Comparison of ENCODE assay signal across 24 mouse cellular contexts in the genomic region with DNA sequence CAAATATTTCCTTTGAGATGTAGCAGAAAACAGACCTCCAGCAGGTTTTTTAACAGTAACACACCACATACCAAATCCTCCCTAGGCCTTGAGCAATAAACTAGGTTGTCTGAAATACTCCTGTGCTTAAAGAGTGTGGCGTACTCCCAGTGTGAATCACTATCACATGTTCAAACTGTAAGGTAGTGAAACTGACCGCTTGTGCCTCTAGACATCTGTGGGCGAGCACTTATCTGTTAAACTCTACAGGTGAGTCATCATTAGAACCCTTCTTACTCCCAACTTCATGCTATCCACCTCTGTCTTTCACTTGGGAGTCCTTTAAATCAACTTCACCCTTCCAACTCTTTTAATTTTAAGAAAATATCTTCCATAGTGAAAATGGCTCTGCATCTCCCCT.
"Had no signal": no experiment of that assay in that cellular context is flagged by ENCODE, and none has a peak within 500 bp of the region (broad histone marks: within the 10 kb centered on the region; RNA-seq: fewer than 3 reads in every experiment).

No protein-coding gene starts in this region.

- H3K4me3 ChIP-seq: gastrocnemius, adult 2 months; heart, embryonic 13.5 days; heart, embryonic 15.5 days; hindbrain, embryonic 13.5 days; hindbrain, embryonic 15.5 days; kidney, embryonic 15.5 days; limb, embryonic 13.5 days; limb, embryonic 15.5 days; liver, embryonic 12.5 days had no signal

- H3K4me1 ChIP-seq: heart, embryonic 13.5 days; heart, embryonic 15.5 days; hindbrain, embryonic 13.5 days; hindbrain, embryonic 15.5 days; kidney, embryonic 15.5 days; limb, embryonic 13.5 days; limb, embryonic 15.5 days; liver, embryonic 12.5 days had no signal

- H3K27ac ChIP-seq: gastrocnemius, adult 2 months; heart, embryonic 13.5 days; heart, embryonic 15.5 days; hindbrain, embryonic 13.5 days; hindbrain, embryonic 15.5 days; hindbrain, postnatal 0 days; kidney, embryonic 15.5 days; kidney, postnatal 0 days; limb, embryonic 13.5 days; limb, embryonic 15.5 days; liver, embryonic 12.5 days; liver, embryonic 14.5 days had no signal

- H3K9me3 ChIP-seq: heart, embryonic 13.5 days; heart, embryonic 15.5 days; hindbrain, embryonic 13.5 days; hindbrain, embryonic 15.5 days; kidney, embryonic 15.5 days; limb, embryonic 13.5 days; limb, embryonic 15.5 days; liver, embryonic 12.5 days had no signal

- ATAC-seq: hindbrain, postnatal 0 days; liver, embryonic 12.5 days had no signal

- H3K9ac ChIP-seq: heart, embryonic 13.5 days; heart, embryonic 15.5 days; hindbrain, embryonic 13.5 days; hindbrain, embryonic 15.5 days; kidney, embryonic 15.5 days; limb, embryonic 13.5 days; limb, embryonic 15.5 days; liver, embryonic 12.5 days; liver, embryonic 14.5 days had no signal

- H3K4me2 ChIP-seq: heart, embryonic 11.5 days; heart, embryonic 13.5 days; heart, embryonic 15.5 days; hindbrain, embryonic 13.5 days; hindbrain, embryonic 15.5 days; kidney, embryonic 15.5 days; limb, embryonic 13.5 days; limb, embryonic 15.5 days; liver, embryonic 12.5 days had no signal

- DNase-seq: gastrocnemius, adult 2 months; gastrocnemius, postnatal 10 days; gastrocnemius, postnatal 25 days; heart, adult 18-20 months; heart, postnatal 14 days; kidney, adult 11 months; kidney, adult 2 months; kidney, adult 9 months; kidney, postnatal 14 days; kidney, postnatal 36 days; layer of hippocampus, adult 9-11 months; layer of hippocampus, postnatal 36 days had no signal

- H3K27me3 ChIP-seq: heart, embryonic 13.5 days; heart, embryonic 15.5 days; hindbrain, embryonic 13.5 days; hindbrain, embryonic 15.5 days; kidney, embryonic 15.5 days; limb, embryonic 13.5 days; limb, embryonic 15.5 days; liver, embryonic 12.5 days had no signal
